Mouse (Mus musculus) urinary bladder, postnatal 25 days (tissue): ENCODE data around the gene Dmrt2.

Experiments used
- DNase-seq: peaks from one replicate; pipeline ENCODE4 v3.0.0; 2022; ENCODE audit warnings: low spot score

The Dmrt2 gene

DNA sequence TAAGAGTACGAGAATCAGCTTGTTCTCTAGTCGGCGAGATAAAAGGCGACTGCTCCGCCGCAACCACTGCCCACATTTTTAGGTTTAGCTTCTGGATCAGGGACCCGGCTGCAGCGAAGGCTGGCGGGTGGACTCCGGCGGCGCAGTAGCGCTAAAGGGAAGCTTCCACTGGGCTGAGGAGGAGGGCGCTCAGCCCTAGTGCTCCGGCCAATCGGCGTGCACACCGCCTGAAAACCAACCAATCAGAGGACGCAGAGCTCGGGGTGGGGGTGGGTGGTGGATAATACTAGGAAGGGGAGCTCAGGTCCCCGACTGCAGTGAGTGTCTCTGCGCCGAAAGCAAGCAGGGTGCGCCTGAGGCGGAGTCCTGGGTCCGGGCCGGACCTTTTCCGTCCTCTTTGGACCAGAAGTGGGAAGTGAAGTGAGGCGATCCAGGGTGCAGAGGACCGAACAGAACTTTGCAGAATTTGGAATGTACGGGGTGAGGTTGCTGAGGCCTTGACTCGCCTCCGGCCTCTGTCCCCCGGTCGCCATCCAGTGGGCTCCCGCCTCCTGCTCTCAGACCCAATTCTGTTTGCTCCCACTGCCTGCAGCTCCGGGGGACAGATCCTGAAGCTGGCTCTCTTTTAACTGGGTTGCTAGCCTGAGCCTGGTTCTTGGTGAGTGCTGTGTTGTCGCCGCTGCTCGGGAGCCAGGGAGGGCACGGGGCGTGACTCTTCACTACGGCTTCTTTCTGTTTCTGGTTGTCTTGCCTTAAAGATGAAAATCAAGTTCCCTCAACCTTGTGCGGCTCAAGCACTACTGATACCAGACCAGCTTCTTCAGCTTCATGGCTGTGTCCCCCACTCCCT is at the start of gene Dmrt2:
Gene Dmrt2, plus strand, starts transcription at position 311 of the 850 bp plus-strand sequence.
- peak; percentile 45 for DNase-seq

DNA sequence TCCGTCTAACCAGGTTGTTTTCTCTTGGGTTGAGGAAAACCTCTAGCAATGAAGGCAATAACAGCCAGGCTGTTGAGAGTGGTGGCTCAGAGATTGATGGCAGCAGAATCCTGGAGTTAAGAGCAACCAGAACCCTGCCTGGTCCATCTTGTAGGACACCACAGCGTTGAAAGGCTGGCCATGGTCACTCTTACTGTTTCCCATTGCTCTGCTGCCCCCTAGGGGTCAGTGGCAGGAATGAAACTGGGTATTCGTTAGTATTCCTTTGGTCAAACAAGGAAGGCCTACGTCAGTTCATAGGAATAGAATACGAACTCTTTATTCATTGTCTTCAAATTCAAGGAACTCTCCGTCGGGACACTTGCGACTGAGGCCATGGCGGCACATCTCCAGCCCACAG is 43.7 kb upstream of the Dmrt2 start:
- DNase-seq, result peak; percentile 73

DNA sequence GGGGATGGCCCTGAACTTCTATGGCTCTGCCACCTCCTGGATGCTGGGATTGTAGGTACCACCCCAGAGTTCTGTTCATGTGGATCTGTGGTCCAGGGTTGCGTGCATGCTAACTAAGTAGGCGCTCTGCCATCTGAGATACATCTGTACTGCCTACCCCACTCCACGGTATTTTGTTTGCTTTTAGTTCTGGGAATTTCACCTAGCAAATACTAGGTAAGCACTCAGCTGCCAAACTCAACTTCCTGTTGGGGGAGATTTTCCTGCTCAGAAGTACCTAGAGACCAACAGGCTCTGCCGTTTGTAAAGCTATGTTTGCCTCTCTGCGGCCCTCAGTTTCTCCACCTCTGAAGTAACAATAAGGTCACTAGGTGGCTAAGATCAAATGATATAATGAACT is 37.1 kb upstream of the Dmrt2 start:
- DNase-seq, result no peak

DNA sequence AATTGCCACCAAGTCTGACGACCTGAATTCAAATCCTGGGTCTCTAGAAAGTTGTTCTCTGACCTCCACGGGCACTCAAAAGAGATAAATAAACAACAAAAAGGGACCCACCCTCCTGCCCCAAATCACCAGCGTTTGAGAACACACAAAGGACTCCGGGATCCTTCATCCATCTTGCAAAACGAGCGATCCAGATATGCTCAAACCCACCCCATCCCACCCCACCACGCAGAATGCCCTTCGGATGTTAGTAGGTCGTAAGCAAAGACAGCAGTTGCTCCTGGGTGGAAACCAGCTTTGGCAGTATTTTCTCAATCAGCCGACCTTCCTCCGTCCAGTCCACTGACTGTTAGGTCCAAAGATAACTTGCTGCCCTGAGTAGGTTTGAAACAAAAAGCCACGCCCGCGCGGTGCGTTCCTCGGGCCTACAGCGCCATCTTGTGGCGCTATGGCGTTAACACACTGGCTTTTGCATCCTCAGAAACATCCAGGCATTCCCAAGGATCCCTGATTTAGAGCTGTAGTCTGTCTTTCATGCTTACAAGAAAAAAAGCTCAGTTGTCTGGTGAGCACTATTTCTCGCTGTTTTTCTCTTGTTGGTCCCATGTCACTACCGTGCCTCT is 36.5 kb upstream of the Dmrt2 start:
- peak; percentile 57 for DNase-seq

DNA sequence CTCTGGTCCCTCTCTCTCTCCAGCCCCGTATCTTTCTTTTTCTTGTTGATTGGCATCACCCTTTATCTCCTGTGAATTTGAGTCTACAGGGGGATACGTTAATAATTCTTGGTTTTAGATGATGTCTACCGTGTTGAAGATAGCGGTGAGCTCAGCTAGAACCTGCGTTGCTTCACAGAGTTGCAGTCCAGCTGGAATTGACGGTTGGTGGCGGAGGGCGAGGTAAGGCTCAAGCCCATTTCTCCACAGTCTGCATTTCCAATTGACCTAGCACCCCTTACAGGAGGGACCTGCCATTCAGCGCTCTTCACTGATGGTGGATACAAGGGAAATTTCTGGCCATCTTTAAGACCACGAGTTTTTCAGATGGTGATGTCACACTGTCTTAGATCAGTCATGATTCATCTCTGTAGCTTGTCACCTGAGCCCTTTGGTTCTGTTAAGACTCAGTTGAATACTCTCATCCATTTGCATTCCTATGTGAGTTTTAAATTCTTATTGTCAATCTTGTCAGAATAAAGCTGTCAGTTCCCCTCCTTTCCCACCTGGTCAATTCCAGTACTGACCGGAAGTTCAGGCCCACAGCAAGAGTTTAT is 33.3 kb upstream of the Dmrt2 start:
- DNase-seq, result no peak

DNA sequence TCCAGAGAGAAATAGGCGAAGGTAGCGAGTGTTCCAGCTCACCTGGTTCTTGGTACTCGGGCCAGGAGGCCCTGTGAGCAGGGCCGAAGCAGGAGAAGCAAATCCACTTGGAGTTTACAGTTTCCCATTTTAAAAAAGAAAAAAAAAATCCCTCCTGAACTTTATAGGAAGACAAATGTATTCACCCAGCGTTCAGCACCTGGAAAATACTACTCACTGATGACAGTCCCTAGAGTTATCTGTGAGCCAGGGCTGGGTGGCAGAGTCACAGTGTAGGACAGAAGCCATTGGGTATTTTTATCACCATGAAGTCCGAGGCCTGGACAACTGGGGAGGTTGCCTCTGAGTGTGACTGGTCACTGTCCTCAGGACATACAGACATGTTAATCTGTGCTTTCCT is 30.4 kb upstream of the Dmrt2 start:
- no peak for DNase-seq

DNA sequence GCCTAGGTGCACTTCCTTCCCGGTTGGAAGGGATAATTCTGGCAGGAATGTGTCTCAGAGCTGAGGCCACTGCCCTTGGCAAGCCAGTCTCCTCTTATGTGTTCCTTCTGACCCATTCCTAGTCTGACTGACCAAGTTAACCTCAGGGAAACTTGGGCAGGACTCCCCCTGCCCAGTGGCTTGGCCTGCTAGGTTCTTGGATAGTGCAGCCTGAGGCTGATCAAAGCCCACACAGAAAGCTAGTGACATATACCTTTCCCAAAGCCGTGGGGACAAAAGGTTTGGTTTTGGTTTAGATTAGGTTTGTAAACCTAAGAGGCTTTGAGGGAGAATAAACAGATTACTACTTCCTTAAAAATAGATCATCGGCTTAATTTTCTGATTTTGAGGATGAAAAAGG is 25.1 kb upstream of the Dmrt2 start:
- DNase-seq, result no peak

DNA sequence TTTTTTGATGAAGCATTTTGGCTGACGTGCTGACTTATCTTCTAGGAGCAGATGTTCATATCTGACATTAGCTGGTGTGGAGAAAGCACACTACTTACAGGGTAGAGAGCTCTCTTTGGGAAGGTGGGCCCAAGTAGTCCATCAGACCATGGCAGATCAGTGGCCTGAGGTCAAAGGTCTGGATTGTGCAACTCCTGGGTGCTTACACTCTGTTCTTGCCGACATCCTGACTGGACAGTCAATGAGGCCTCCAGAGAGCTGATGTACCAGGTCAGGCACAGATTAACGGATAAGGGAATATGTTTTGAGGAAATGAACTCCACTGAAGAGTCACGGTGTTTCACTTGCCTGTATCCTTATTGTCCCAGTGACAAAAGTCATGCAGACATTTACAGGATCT is 23.5 kb upstream of the Dmrt2 start:
- no peak for DNase-seq

DNA sequence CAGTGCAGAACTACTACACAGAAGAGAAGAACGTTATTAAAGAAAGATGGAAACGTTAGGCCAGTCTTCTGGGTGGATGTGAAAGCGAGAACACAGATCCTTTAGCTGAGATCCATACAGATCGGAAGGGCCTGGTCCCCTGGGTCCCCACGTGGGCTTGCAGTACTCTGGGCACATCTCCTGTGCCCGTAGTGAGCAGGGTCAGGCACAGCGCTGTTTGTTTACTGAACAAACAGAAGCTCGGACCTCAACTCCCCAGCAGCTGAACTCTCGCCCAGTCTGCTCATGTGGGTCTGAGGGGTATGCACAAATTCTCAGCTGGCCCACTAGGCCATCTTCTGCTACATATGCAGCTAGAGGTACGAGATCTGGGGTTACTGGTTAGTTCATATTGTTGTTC is 21.7 kb upstream of the Dmrt2 start:
- DNase-seq, result no peak

DNA sequence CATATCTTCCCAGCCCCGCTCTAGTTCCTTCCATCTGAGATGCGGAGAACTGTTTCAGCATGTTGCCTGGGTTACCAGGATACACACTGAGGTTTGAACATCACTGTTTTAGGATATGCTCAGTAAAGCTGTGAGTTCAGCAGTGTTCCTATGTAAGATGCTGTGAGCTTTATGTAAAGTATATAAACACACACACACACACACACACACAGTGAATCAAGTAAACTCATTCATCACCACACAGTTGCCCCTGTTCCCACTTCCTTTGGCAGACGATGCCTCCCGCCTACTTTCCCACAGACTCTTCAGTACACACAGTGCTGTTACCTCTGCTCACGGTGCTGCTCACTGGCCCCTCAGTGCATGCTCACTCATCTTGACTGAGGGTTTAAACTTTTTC is 19.7 kb upstream of the Dmrt2 start:
- DNase-seq, result no peak

DNA sequence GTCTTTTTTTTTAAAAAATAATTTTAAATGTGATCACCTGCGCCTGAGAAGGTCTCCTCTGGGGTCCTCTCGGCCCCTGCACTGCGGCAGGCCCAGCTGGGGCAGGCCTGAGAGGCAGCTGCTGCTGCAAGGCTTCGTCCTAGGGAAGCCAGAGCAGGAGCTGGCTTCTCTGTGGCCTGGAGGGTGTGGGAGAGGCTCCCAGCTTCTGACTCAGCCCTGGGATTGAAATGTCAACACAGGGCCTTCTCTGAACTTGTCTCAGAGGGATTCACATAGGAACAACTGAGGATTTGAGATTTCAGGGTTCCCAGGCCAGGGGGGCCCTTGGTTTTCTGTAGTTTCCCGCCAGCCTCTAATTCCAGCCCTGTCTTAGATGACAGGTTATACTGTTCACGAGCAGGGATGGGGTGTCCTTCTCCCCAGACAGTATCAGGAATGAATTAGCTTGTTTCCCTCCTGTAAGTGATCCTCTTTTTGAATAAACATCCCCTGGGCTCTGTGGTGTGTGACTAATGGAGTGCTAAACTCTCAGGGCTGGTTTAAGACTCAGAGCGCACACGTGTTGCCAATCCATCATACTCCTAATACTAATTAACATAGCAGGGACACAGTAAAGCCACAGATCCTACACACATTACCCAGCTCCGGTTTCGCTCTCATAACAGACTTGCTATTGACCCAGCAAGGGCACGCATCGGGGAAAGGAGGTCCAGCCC is 18.0 kb upstream of the Dmrt2 start:
- DNase-seq, result no peak

DNA sequence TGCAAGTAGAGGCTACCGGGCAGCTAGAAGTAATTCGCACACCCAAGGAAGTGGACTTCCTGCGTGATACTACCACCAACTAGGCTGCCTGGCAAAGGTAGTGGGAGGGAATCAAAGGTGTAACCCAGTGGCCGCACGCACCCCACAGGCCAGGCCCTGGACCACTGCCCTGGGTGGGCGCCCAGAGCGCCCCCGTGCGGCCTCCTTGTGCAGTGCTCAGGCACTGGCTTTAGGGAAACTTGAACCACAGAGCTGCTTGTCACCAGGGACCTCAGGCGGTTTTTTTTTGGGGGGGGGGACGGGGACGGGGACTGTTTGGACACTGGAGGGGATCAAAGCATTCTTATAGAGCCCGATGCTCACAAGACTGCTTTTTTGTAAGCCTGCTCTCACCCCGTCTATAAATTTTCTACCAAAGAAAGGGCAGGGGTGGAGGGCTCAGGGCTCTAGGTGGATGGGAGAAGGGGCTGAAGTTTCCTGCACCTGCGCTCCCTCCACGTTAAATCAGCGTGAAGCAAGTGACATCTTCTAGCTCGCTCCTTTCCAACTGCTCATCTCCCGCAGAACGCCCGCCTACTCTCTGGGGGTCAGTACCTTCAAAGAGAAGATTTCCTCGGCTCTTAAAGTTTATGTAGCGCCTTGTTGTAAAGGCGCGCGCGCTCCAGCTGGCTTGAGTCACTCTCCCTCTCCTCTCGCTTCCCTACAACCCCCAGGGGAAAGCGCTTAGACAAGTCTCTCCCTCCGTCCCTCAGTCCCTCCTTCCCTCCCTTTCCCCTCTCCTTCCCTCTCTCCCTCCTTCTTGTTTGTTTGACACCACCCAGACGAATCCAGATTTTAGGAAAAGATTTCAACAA is 6.5 kb upstream of the Dmrt2 start:
- DNase-seq, result no peak

DNA sequence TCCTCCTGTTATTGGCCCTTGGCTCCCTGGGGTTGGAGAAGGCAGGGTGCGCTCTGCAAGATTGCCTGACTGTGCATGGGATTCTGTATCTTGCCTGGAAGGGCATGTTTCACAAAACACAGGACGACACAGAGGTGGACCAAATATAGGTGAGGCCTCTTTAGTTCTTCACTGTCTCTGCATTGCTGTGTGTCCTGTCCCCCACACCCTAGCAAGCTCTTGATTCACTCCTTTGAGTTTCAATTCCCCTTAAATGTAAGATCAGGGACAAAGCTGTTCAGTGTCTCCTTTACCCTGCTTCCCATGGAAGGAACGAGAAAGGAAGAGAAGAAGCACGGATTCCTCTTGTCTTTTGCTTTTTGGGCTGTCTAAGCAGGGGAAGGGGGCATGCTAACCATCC is 4.4 kb upstream of the Dmrt2 start:
- DNase-seq, result no peak

DNA sequence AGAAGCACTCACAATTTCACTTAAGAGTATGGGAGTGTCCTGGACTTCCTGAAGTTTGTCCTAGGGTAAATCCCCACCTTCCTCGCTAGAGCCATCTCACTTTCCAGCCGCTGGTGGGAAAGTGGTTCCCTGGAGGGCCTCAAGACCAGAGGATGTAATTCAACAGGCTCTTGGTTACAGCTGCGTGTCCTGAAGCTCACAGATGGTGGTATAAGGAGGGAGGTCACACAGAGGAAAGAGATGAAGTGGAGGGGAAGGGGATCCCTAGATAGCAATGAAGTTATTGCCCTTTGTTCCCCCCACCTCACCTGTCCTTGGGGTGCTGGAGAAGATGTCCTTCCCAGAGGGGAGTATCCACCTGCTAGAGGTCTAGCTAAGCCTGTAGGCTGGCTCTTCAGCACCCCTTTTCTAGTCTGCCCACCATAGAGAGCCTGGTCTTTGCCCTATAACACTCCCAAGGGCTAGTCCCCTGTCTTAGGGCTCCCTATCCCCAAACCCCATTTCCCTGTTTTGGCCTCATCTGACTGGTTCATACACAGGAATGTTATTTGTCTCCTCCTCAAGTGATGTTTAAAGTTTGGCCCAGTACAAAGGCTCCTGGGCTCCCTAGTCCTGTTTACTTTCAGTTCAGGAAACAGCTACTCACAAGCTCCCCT is 2.5 kb upstream of the Dmrt2 start:
- DNase-seq, result no peak

DNA sequence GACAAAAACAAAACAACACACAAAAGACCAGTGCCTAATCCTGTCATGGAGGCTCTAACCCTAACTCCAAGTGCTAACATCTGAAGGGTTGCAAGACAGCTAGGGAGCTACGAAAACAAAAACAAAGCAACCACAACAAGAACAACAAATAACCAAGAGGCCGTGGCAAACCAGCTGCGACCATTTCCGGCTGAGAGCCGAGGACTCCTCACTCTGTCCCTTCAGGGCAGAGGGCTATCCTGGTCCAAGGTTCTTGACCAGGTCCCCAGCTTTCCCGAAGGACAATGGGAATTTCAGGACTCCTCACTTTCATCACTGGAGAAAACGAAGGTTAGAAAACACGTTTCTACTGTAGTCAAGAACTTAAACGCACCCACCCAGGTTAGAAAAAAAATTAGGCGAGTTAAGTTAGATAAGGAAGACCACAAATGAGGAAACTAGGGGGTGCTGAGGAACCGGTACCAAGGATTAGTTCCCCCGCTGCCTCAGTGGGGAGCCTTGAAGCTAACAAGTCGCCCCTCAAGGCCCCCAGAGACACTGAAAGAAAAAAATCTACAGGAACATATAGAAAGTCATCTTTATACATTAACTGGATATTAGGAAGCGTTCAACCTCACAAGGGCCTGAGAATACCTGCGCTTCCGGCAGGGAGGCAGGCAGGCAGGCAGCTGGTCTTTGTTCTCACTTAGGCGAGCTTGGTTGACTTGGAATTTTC is 1.5 kb upstream of the Dmrt2 start:
- DNase-seq, result no peak

DNA sequence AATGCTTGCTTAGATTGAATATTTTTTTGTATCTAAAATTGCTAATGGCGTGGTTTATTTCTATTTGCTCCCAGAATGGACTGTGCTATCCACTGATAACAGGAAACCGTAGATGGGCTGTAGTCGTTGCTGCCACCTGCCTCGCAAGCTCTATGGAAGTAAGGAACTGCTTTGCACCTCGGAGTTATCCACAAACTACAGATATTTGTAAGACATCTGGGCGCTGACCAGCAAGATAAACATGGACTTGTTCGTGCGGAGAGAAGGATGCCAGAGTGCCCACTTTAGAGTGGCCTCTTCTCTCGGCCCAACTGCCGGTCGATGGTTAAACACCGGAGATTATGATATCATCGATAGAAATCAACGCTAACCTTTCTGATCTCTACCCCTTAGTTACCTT is 530 bp upstream of the Dmrt2 start:
- DNase-seq, result no peak

DNA sequence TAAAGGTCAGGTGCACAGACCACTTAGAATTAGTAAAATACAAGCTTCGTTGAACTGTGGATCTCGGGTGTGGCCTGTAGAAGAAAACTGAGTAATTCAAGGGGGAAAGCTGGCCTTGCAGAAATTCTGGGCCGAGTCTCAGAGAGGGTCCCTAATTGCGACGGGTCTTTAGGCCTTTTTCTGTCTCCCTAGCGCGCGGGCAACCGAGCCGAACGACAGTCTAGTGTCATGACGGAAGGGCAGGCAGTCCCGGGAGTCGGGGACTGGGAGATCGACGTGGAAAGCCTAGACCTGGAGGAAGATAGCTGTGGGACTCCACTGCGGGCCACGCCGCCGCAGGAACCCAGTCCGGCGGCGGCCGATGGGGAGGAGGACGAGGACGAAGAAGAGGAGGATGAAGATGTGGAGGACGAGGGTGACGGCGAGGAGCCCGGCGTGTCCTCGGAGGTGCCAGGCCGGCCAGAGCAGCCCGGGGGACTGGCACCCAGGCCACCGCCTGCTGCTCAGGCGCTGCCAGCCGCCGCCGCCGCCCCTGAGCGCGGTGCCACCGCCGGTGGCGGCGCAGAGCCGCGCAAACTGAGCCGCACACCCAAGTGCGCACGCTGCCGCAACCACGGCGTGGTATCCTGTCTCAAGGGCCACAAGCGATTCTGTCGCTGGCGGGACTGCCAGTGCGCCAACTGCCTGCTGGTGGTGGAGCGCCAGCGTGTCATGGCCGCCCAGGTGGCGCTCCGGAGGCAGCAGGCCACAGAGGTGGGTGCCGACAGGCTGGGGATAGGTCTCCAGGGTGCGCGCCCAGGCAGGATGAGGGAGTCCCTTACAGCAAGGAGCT is 1.2 kb downstream of the Dmrt2 start:
- DNase-seq, result no peak

DNA sequence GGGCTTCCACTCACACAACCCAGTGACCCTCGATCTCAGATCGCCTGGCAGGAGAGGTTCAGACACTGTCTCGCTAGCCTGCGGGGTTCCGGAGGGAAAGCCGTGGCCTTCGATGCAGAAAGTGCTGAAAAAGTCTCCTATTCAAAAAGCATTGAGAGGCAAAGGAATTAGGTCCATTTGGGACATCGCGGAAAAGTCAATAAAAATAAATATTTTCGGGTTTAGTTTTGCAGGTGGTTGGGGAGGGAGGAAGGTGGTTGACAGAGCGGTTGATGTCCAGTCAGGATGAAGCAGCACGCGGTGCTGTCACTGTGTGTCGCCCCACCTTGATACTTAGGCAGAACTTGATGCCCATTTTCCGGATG is 1.8 kb downstream of the Dmrt2 start:
- no peak for DNase-seq

DNA sequence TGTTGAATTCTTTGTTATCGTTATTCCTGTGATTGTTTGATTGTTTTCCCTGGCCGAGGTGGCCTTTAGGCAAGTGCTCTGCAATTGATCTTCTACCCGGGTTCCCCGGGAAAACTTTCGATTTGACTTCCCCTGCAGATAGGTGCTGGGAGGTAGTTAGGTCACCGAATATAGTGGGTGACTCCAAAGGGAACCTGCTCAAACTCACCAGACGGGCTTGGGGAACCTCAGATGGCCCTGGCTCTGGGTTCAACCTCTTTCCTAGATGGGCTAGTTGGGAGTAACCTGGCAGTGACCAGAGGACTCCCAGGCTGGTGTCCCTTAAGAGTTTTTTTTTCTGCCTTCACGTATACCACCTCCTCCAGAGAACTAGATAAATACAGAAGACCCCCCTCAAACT is 2.5 kb downstream of the Dmrt2 start:
- no peak for DNase-seq
